Mouse (Mus musculus): ENCODE measurements around the gene Ubn2. TPM values are rescaled to one million over a fixed set of nuclear protein-coding genes. Genes with fewer than 3 reads are reported as not detected.
A peak's percentile ranks its signal among the peaks of the same experiment; 100 is the strongest.
"Not testable (repeated sequence)": the region's sequence is repeated elsewhere in the genome, so short reads cannot be mapped to it uniquely, and the experiment has no call there.

The Ubn2 gene
- polyA plus RNA-seq, 1 experiment: 55.1 TPM

DNA sequence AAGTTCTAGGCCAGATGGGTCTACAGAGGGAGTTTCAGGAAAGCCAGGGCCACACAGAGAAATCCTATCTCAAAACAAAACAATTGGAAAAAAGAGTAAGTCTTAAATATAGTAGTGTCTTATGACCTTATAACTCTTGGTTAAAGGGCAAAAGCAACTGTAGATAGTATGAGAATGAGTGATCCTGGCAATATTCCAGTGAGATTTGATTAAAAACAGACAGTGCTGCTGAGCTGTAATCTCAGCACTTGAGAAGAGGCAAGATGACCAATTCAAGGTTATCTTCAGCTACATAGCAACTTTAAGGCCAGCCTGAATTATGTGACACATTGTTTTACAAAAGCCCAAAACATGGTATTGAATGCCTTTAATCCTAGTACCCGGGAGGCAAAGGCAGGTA is 114.0 kb downstream of the Ubn2 start:
- H3K4me3 ChIP-seq (replicated peaks; ENCODE audit: control insufficient read depth, low read depth, low read length): no peak overlapping the region
- TF ChIP-seq CTCF (IDR thresholded peaks at IDR 0.05; ENCODE audit: control insufficient read depth, insufficient read depth, low read length) (no peak), POLR2A (IDR thresholded peaks at IDR 0.05; ENCODE audit: borderline replicate concordance, control insufficient read depth, low read depth, low read length) (no peak)
- H3K4me1 ChIP-seq (ENCODE audit: control insufficient read depth, insufficient read depth, low read length): no peaks in the 10 kb centered on the region
- WGBS: 85% methylated on average over 1 of the region's 1 CpGs
- H3K27ac ChIP-seq (ENCODE audit: control insufficient read depth, insufficient read depth, low read depth, low read length, poor library complexity): no peak overlapping the region

- not testable (repeated sequence) for H3K4me1 ChIP-seq (ENCODE audit: control insufficient read depth, insufficient read depth, low read length); H3K4me3 ChIP-seq (replicated peaks; ENCODE audit: control insufficient read depth, low read depth, low read length); H3K27ac ChIP-seq (ENCODE audit: control insufficient read depth, insufficient read depth, low read depth, low read length, poor library complexity)
- WGBS: 82% methylated on average over 7 of the region's 7 CpGs
Observed at GRCm38 (mm10) chr6:38548595-38548994, 114.8 kb downstream of the Ubn2 start.

GRCm38 (mm10) chr6:38549840-38550239 is 116.1 kb downstream of the Ubn2 start:
- H3K4me1 ChIP-seq (ENCODE audit: control insufficient read depth, insufficient read depth, low read length); H3K27ac ChIP-seq (ENCODE audit: control insufficient read depth, insufficient read depth, low read depth, low read length, poor library complexity); H3K4me3 ChIP-seq (replicated peaks; ENCODE audit: control insufficient read depth, low read depth, low read length): not testable (repeated sequence)
- 62% methylated on average over 6 of the region's 6 CpGs for WGBS

GRCm38 (mm10) chr6:38550250-38551061 is 116.7 kb downstream of the Ubn2 start:
- 1% methylated on average over 28 of the region's 28 CpGs for WGBS
- Histone ChIP-seq H3K27ac (ENCODE audit: control insufficient read depth, insufficient read depth, low read depth, low read length, poor library complexity) (peak overlapping the region; percentile 99), H3K4me1 (ENCODE audit: control insufficient read depth, insufficient read depth, low read length) (no peaks in the 10 kb centered on the region; the same call in 1 of the 2 replicates), H3K4me3 (replicated peaks; ENCODE audit: control insufficient read depth, low read depth, low read length) (peak overlapping the region; percentile 95)
- no peak for TF ChIP-seq CTCF (IDR thresholded peaks at IDR 0.05; ENCODE audit: control insufficient read depth, insufficient read depth, low read length)
- TF ChIP-seq POLR2A (IDR thresholded peaks at IDR 0.05; ENCODE audit: borderline replicate concordance, control insufficient read depth, low read depth, low read length): peak; percentile 98

GRCm38 (mm10) chr6:38551062-38551988 is 117.6 kb downstream of the Ubn2 start, which contains the start of gene Luc7l2:
Gene Luc7l2, plus strand, starts transcription at chr6:38551334.
- WGBS: under 1% methylated on average over 84 of the region's 98 CpGs
- Histone ChIP-seq H3K27ac (ENCODE audit: control insufficient read depth, insufficient read depth, low read depth, low read length, poor library complexity) (peak within 1 kb of the TSS; percentile 99), H3K4me1 (ENCODE audit: control insufficient read depth, insufficient read depth, low read length) (no peaks in the 10 kb centered on the region; the same call in 1 of the 2 replicates), H3K4me3 (replicated peaks; ENCODE audit: control insufficient read depth, low read depth, low read length) (peak within 1 kb of the TSS; percentile 95)
- TF ChIP-seq POLR2A (IDR thresholded peaks at IDR 0.05; ENCODE audit: borderline replicate concordance, control insufficient read depth, low read depth, low read length): peak; percentile 82
- no peak for TF ChIP-seq CTCF (IDR thresholded peaks at IDR 0.05; ENCODE audit: control insufficient read depth, insufficient read depth, low read length)

DNA sequence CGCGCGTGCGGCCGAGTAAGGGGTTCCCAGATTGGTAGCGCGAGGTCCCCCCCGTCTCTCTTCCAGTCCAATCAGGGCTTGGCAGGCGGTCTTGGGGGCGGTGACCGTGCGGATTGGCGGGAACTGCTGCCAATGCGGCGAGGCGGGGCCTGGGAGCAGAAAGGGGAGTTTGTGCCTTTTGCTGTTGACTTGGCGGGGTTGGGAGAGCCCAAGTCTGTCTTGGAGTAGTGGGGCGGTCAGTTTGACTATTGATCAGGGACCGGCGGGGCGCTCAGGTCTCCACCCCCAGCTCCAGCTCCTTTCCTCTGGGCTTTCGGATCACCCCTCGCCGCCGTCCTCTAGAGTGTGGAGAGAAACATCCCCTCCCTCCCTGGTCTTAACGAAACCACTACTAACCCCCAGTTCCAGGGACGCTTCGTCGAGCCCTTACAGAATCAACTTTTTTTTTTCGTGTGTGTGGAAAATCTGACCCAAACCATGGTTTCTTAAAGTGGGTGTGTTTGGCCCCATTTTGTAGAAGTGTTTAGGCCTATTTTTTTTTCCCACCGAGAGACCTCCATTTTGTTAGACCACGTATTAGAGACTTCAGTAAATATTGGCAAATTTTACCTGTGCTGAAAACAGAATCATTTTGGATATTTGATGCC is 118.4 kb downstream of the Ubn2 start:
- no peak for TF ChIP-seq CTCF (IDR thresholded peaks at IDR 0.05; ENCODE audit: control insufficient read depth, insufficient read depth, low read length)
- no peak; the same call in 1 of the 2 replicates for TF ChIP-seq POLR2A (IDR thresholded peaks at IDR 0.05; ENCODE audit: borderline replicate concordance, control insufficient read depth, low read depth, low read length)
- Histone ChIP-seq H3K27ac (ENCODE audit: control insufficient read depth, insufficient read depth, low read depth, low read length, poor library complexity) (peak overlapping the region; percentile 96), H3K4me1 (ENCODE audit: control insufficient read depth, insufficient read depth, low read length) (no peaks in the 10 kb centered on the region; the same call in 1 of the 2 replicates), H3K4me3 (replicated peaks; ENCODE audit: control insufficient read depth, low read depth, low read length) (peak overlapping the region; percentile 92)
- under 1% methylated on average over 30 of the region's 32 CpGs for WGBS

GRCm38 (mm10) chr6:38552636-38553000 is 118.9 kb downstream of the Ubn2 start:
- no peaks in the 10 kb centered on the region; the same call in 1 of the 2 replicates for H3K4me1 ChIP-seq (ENCODE audit: control insufficient read depth, insufficient read depth, low read length)
- no peak overlapping the region for H3K27ac ChIP-seq (ENCODE audit: control insufficient read depth, insufficient read depth, low read depth, low read length, poor library complexity)
- TF ChIP-seq CTCF (IDR thresholded peaks at IDR 0.05; ENCODE audit: control insufficient read depth, insufficient read depth, low read length) (no peak), POLR2A (IDR thresholded peaks at IDR 0.05; ENCODE audit: borderline replicate concordance, control insufficient read depth, low read depth, low read length) (no peak)
- WGBS: 6% methylated on average over 5 of the region's 5 CpGs
- peak overlapping the region; percentile 92 for H3K4me3 ChIP-seq (replicated peaks; ENCODE audit: control insufficient read depth, low read depth, low read length)

Other genes with a start within 250 kb of the Ubn2 start
- gene D630045J12Rik, start 179.9 kb upstream of the Ubn2 start, polyA plus RNA-seq (2011; ENCODE audit: insufficient read depth, insufficient read length, low replicate concordance, missing spikeins): 0.55 and 1.6 TPM in 2 replicates
- gene Zc3hav1l, start 134.7 kb upstream of the Ubn2 start, polyA plus RNA-seq (2011; ENCODE audit: insufficient read depth, insufficient read length, low replicate concordance, missing spikeins): 0.93 and 2.2 TPM in 2 replicates
- 45.5 and 46.8 TPM in 2 replicates for gene Zc3hav1, start 79.3 kb upstream of the Ubn2 start, polyA plus RNA-seq (2011; ENCODE audit: insufficient read depth, insufficient read length, low replicate concordance, missing spikeins)
- gene Ttc26, start 52.5 kb upstream of the Ubn2 start, polyA plus RNA-seq (2011; ENCODE audit: insufficient read depth, insufficient read length, low replicate concordance, missing spikeins): 0.61 and 1.2 TPM in 2 replicates
- gene Fmc1, start 99.6 kb downstream of the Ubn2 start, polyA plus RNA-seq (2011; ENCODE audit: insufficient read depth, insufficient read length, low replicate concordance, missing spikeins): 22.7 and 28.7 TPM in 2 replicates
- 164 and 190 TPM in 2 replicates for gene Luc7l2, start 117.4 kb downstream of the Ubn2 start, polyA plus RNA-seq (2011; ENCODE audit: insufficient read depth, insufficient read length, low replicate concordance, missing spikeins)
- gene Klrg2, start 203.3 kb downstream of the Ubn2 start, polyA plus RNA-seq (2011; ENCODE audit: insufficient read depth, insufficient read length, low replicate concordance, missing spikeins): not detected in 2 replicates
- gene Clec2l, start 229.1 kb downstream of the Ubn2 start, polyA plus RNA-seq (2011; ENCODE audit: insufficient read depth, insufficient read length, low replicate concordance, missing spikeins): not detected in 2 replicates

Data from bone marrow, adult 2 months (tissue).